Mouse (Mus musculus): ENCODE measurements around the gene Arhgap17.

DNA sequence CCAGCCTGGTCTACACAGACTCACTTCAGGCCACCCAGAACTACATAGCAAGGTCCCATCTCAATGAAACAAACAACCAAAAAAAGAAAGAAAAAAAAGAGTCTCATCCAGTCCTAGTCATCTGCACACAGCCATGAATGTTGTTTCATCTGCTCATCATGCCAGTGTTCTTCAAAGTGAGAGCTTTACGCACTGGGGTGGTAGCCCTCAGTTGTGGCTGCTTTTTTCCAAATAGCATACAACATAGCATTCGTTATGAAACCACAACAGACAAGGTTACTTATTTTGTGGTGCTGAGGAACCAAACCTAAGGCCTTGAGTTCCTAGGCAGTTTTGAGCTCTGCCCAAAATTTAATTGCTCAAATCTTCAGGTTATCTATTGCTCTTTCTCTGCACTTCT, 14.9 kb downstream of the Arhgap17 start:
- no peak for TF ChIP-seq CTCF (conservative IDR thresholded peaks at IDR 0.05; ENCODE audit: low read length)
- no peak for TF ChIP-seq POU5F1 (IDR thresholded peaks at IDR 0.05; ENCODE audit: borderline replicate concordance, low read length)
- no peak for TF ChIP-seq NANOG (IDR thresholded peaks at IDR 0.05; ENCODE audit: borderline replicate concordance, low read length)

All from E14TG2a.4 (cell line).